Mouse (Mus musculus): ENCODE results near the gene Kcnk12. TPM values are rescaled to one million over a fixed set of nuclear protein-coding genes. Genes with fewer than 3 reads are reported as not detected.

Gene Kcnk12
- polyA plus RNA-seq, 1 experiment from 2014 or later, result 0.52 TPM

- Histone ChIP-seq H3K9me3 (replicated peaks) (0 out of 2 replicates have a peak, but pooled peaks cover 4% of the 10 kb centered on the region), H3K4me3 (replicated peaks) (peak overlapping the region; percentile 58), H3K4me1 (replicated peaks) (peaks cover 16% of the 10 kb centered on the region), H3K4me2 (peak overlapping the region; percentile 75), H3K27ac (no peak overlapping the region), H3K27me3 (peaks cover 65% of the 10 kb centered on the region), H3K36me3 (no peaks in the 10 kb centered on the region), H3K9ac (no peak overlapping the region)
- DNase-seq (no peak), ATAC-seq (ENCODE audit: low read depth) (no peak)
- WGBS (ENCODE audit: insufficient replicate concordance), result 5% methylated on average over 101 of the region's 101 CpGs
Observed at GRCm38 (mm10) chr17:87745926-87746888, 51.6 kb downstream of the Kcnk12 start.

- DNase-seq, result no peak
- H3K9me3 ChIP-seq (replicated peaks), result 0 out of 2 replicates have a peak, but pooled peaks cover 4% of the 10 kb centered on the region
- no peak overlapping the region for H3K27ac ChIP-seq
- WGBS (ENCODE audit: insufficient replicate concordance), result 15% methylated on average over 32 of the region's 32 CpGs
- H3K4me1 ChIP-seq (replicated peaks), result peaks cover 16% of the 10 kb centered on the region
- no peak overlapping the region for H3K9ac ChIP-seq
- H3K36me3 ChIP-seq, result no peaks in the 10 kb centered on the region
- peaks cover 65% of the 10 kb centered on the region for H3K27me3 ChIP-seq
- peak overlapping the region; percentile 75 for H3K4me2 ChIP-seq
- no peak for ATAC-seq (ENCODE audit: low read depth)
- peak overlapping the region; percentile 58 for H3K4me3 ChIP-seq (replicated peaks)
Observed at GRCm38 (mm10) chr17:87744985-87745925, 52.5 kb downstream of the Kcnk12 start.

GRCm38 (mm10) chr17:87739835-87740234 lies 58.0 kb downstream of the Kcnk12 start:
- no peaks in the 10 kb centered on the region for H3K36me3 ChIP-seq
- ATAC-seq (ENCODE audit: low read depth), result no peak
- peaks cover 31% of the 10 kb centered on the region for H3K27me3 ChIP-seq
- no peak overlapping the region for H3K4me3 ChIP-seq (replicated peaks)
- no peak for DNase-seq
- no peak overlapping the region for H3K27ac ChIP-seq
- no peaks in the 10 kb centered on the region for H3K4me1 ChIP-seq (replicated peaks)
- 21% methylated on average over 1 of the region's 1 CpGs for WGBS (ENCODE audit: insufficient replicate concordance)
- H3K4me2 ChIP-seq, result no peak overlapping the region
- no peaks in the 10 kb centered on the region for H3K9me3 ChIP-seq (replicated peaks)
- no peak overlapping the region for H3K9ac ChIP-seq

- Histone ChIP-seq H3K4me1 (replicated peaks) (no peaks in the 10 kb centered on the region), H3K4me3 (replicated peaks) (no peak overlapping the region), H3K9me3 (replicated peaks) (no peaks in the 10 kb centered on the region), H3K36me3 (no peaks in the 10 kb centered on the region), H3K27me3 (0 out of 2 replicates have a peak, but pooled peaks cover 5% of the 10 kb centered on the region), H3K9ac (no peak overlapping the region), H3K27ac (no peak overlapping the region), H3K4me2 (no peak overlapping the region)
- DNase-seq (no peak), ATAC-seq (ENCODE audit: low read depth) (no peak)
- WGBS (ENCODE audit: insufficient replicate concordance), result 51% methylated on average over 3 of the region's 3 CpGs
Observed at GRCm38 (mm10) chr17:87737144-87737543, 60.6 kb downstream of the Kcnk12 start.

GRCm38 (mm10) chr17:87734471-87734870 lies 63.3 kb downstream of the Kcnk12 start:
- no peak for DNase-seq

GRCm38 (mm10) chr17:87731962-87732361 lies 65.8 kb downstream of the Kcnk12 start:
- DNase-seq (no peak), ATAC-seq (ENCODE audit: low read depth) (no peak)
- Histone ChIP-seq H3K27ac (no peak overlapping the region), H3K27me3 (no peaks in the 10 kb centered on the region), H3K4me1 (replicated peaks) (no peaks in the 10 kb centered on the region), H3K9me3 (replicated peaks) (no peaks in the 10 kb centered on the region), H3K4me3 (replicated peaks) (no peak overlapping the region), H3K36me3 (no peaks in the 10 kb centered on the region), H3K4me2 (no peak overlapping the region), H3K9ac (no peak overlapping the region)
- WGBS (ENCODE audit: insufficient replicate concordance), result 62% methylated on average over 4 of the region's 4 CpGs

More at GRCm38 (mm10) chr17:87734471-87734870, 63.3 kb downstream of the Kcnk12 start:
- ATAC-seq (ENCODE audit: low read depth), result no peak
- H3K27me3 ChIP-seq, result no peaks in the 10 kb centered on the region
- H3K9me3 ChIP-seq (replicated peaks), result no peaks in the 10 kb centered on the region
- H3K9ac ChIP-seq, result no peak overlapping the region
- H3K4me2 ChIP-seq, result no peak overlapping the region
- WGBS (ENCODE audit: insufficient replicate concordance), result 68% methylated on average over 8 of the region's 8 CpGs
- no peaks in the 10 kb centered on the region for H3K4me1 ChIP-seq (replicated peaks)
- no peak overlapping the region for H3K27ac ChIP-seq
- H3K4me3 ChIP-seq (replicated peaks), result no peak overlapping the region
- no peaks in the 10 kb centered on the region for H3K36me3 ChIP-seq

- Histone ChIP-seq H3K27me3 (no peaks in the 10 kb centered on the region), H3K27ac (no peak overlapping the region), H3K4me3 (replicated peaks) (no peak overlapping the region), H3K9ac (no peak overlapping the region), H3K36me3 (peaks cover 37% of the 10 kb centered on the region), H3K4me2 (no peak overlapping the region), H3K9me3 (replicated peaks) (no peaks in the 10 kb centered on the region), H3K4me1 (replicated peaks) (no peaks in the 10 kb centered on the region)
- DNase-seq, result no peak
- WGBS (ENCODE audit: insufficient replicate concordance), result 82% methylated on average over 12 of the region's 12 CpGs
- ATAC-seq (ENCODE audit: low read depth), result no peak
Observed at GRCm38 (mm10) chr17:87726489-87727356, 71.1 kb downstream of the Kcnk12 start.

- ATAC-seq (ENCODE audit: low read depth), result no peak
- H3K4me3 ChIP-seq (replicated peaks), result no peak overlapping the region
- WGBS (ENCODE audit: insufficient replicate concordance), result 88% methylated on average over 7 of the region's 7 CpGs
Observed at GRCm38 (mm10) chr17:87724727-87725126, 73.1 kb downstream of the Kcnk12 start.

GRCm38 (mm10) chr17:87700101-87700500 lies 97.7 kb downstream of the Kcnk12 start:
- DNase-seq, result no peak
- Histone ChIP-seq H3K4me1 (replicated peaks) (no peaks in the 10 kb centered on the region), H3K9me3 (replicated peaks) (no peaks in the 10 kb centered on the region), H3K4me3 (replicated peaks) (no peak overlapping the region), H3K27ac (no peak overlapping the region), H3K36me3 (peaks cover 52% of the 10 kb centered on the region), H3K27me3 (no peaks in the 10 kb centered on the region), H3K4me2 (no peak overlapping the region), H3K9ac (no peak overlapping the region)
- no peak for ATAC-seq (ENCODE audit: low read depth)
- 84% methylated on average over 8 of the region's 8 CpGs for WGBS (ENCODE audit: insufficient replicate concordance)

More at GRCm38 (mm10) chr17:87724727-87725126, 73.1 kb downstream of the Kcnk12 start:
- Histone ChIP-seq H3K9me3 (replicated peaks) (no peaks in the 10 kb centered on the region), H3K4me1 (replicated peaks) (no peaks in the 10 kb centered on the region), H3K9ac (no peak overlapping the region), H3K27ac (no peak overlapping the region), H3K36me3 (peaks cover 52% of the 10 kb centered on the region), H3K4me2 (no peak overlapping the region), H3K27me3 (no peaks in the 10 kb centered on the region)
- no peak for DNase-seq

GRCm38 (mm10) chr17:87698996-87699765 lies 98.6 kb downstream of the Kcnk12 start:
- peaks cover 55% of the 10 kb centered on the region for H3K36me3 ChIP-seq
- H3K4me2 ChIP-seq, result no peak overlapping the region
- H3K27ac ChIP-seq, result no peak overlapping the region
- no peaks in the 10 kb centered on the region for H3K9me3 ChIP-seq (replicated peaks)
- no peak overlapping the region for H3K9ac ChIP-seq
- DNase-seq (no peak), ATAC-seq (ENCODE audit: low read depth) (no peak)
- no peaks in the 10 kb centered on the region for H3K4me1 ChIP-seq (replicated peaks)
- no peaks in the 10 kb centered on the region for H3K27me3 ChIP-seq
- WGBS (ENCODE audit: insufficient replicate concordance), result 72% methylated on average over 16 of the region's 16 CpGs
- no peak overlapping the region for H3K4me3 ChIP-seq (replicated peaks)
